Mouse (Mus musculus) thymus, adult 2 months (tissue): ENCODE data around the gene March8.

ENCODE experiments used
- CTCF ChIP-seq: fragments of 200-500 bp; IDR thresholded peaks from 2 replicates; pipeline ENCODE4 v1.5.1; 2012; ENCODE audit warnings: mild to moderate bottlenecking, control low read depth, low read length, moderate library complexity, borderline replicate concordance; ENCODE audit not compliant: control insufficient read depth, poor library complexity, insufficient read depth; ENCODE audit errors: extremely low read depth
- POLR2A ChIP-seq: fragments of 200-500 bp; IDR thresholded peaks from 2 replicates; pipeline ENCODE4 v1.6.1; 2012; ENCODE audit warnings: mild to moderate bottlenecking, low read length, control low read depth, moderate library complexity; ENCODE audit not compliant: control insufficient read depth, poor library complexity, insufficient read depth; ENCODE audit errors: extremely low read depth

GRCm38 (mm10) chr6:116356948-116357325, 19.1 kb downstream of the March8 start:
- no peak for TF ChIP-seq POLR2A
- no peak for TF ChIP-seq CTCF
